Mouse (Mus musculus): ENCODE data around the gene Fam114a2. TPM values are rescaled to one million over a fixed set of nuclear protein-coding genes. Genes with fewer than 3 reads are reported as not detected.

Gene Fam114a2
- polyA plus RNA-seq, 1 experiment: 16.3 TPM

- Histone ChIP-seq H3K27me3 (ENCODE audit: control insufficient read depth, insufficient read depth, low read length) (no peaks in the 10 kb centered on the region), H3K36me3 (ENCODE audit: control insufficient read depth, insufficient read depth, low read length) (no peaks in the 10 kb centered on the region), H3K4me3 (ENCODE audit: extremely low read depth, insufficient read depth, insufficient read length) (no peak overlapping the region), H3K4me1 (ENCODE audit: control insufficient read depth, insufficient read depth, insufficient read length) (no peaks in the 10 kb centered on the region), H3K27ac (ENCODE audit: insufficient read depth, low read length) (no peak overlapping the region)
- no peak for DNase-seq (ENCODE audit: low read depth in 1 of 2, low spot score in 2 of 2)
- 42% methylated on average over 5 of the region's 5 CpGs for WGBS
- no peak for TF ChIP-seq POLR2A (IDR thresholded peaks at IDR 0.05; ENCODE audit: low read depth, low read length)
- no peak for TF ChIP-seq CTCF (IDR thresholded peaks at IDR 0.05; ENCODE audit: extremely low read depth, insufficient read depth, insufficient read length, insufficient replicate concordance)
These were observed 64.0 kb downstream of the Fam114a2 start for GRCm38 (mm10) chr11:57454421-57454820.

GRCm38 (mm10) chr11:57445237-57445962, 73.0 kb downstream of the Fam114a2 start:
- H3K36me3 ChIP-seq (ENCODE audit: control insufficient read depth, insufficient read depth, low read length): no peaks in the 10 kb centered on the region
- DNase-seq (ENCODE audit: low read depth in 1 of 2, low spot score in 2 of 2): peak; percentile 5 to 67
- peak overlapping the region; percentile 57 for H3K27ac ChIP-seq (ENCODE audit: insufficient read depth, low read length)
- no peaks in the 10 kb centered on the region; the same call in 1 of the 2 replicates for H3K4me1 ChIP-seq (ENCODE audit: control insufficient read depth, insufficient read depth, insufficient read length)
- WGBS: 7% methylated on average over 6 of the region's 6 CpGs
- H3K27me3 ChIP-seq (ENCODE audit: control insufficient read depth, insufficient read depth, low read length): no peaks in the 10 kb centered on the region
- H3K4me3 ChIP-seq (ENCODE audit: extremely low read depth, insufficient read depth, insufficient read length): no peak overlapping the region; the same call in 1 of the 2 replicates
- no peak for TF ChIP-seq CTCF (IDR thresholded peaks at IDR 0.05; ENCODE audit: extremely low read depth, insufficient read depth, insufficient read length, insufficient replicate concordance)
- TF ChIP-seq POLR2A (IDR thresholded peaks at IDR 0.05; ENCODE audit: low read depth, low read length): no peak

DNA sequence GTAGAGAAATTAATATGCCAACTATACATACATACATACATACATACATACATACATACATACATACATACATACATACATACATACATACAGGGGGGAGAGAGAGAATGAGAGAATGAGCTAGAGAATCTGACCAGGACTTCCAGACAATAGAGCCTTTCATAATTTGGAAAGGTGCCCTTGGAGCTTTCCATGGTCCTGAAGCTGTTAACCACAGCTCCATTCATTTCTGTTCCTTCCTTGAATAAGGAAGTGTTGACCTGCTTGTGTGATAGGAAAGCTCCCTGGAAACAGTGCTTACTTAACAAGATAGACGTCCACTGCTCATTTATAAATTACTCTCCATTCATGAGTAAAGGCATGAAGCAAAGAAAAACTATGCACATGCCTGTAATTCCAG, 84.3 kb downstream of the Fam114a2 start:
- no peak for DNase-seq (ENCODE audit: low read depth in 1 of 2, low spot score in 2 of 2)
- WGBS: 7% methylated on average over 1 of the region's 1 CpGs

More for the DNA sequence above, 84.3 kb downstream of the Fam114a2 start:
- no peaks in the 10 kb centered on the region for H3K27me3 ChIP-seq (ENCODE audit: control insufficient read depth, insufficient read depth, low read length)
- no peak overlapping the region for H3K4me3 ChIP-seq (ENCODE audit: extremely low read depth, insufficient read depth, insufficient read length)
- H3K4me1 ChIP-seq (ENCODE audit: control insufficient read depth, insufficient read depth, insufficient read length): no peaks in the 10 kb centered on the region
- TF ChIP-seq POLR2A (IDR thresholded peaks at IDR 0.05; ENCODE audit: low read depth, low read length) (no peak), CTCF (IDR thresholded peaks at IDR 0.05; ENCODE audit: extremely low read depth, insufficient read depth, insufficient read length, insufficient replicate concordance) (no peak)
- no peaks in the 10 kb centered on the region for H3K36me3 ChIP-seq (ENCODE audit: control insufficient read depth, insufficient read depth, low read length)
- H3K27ac ChIP-seq (ENCODE audit: insufficient read depth, low read length): no peak overlapping the region

Other genes with a start within 250 kb of the Fam114a2 start
- gene Mfap3, start within 50 bp of the Fam114a2 start, polyA plus RNA-seq (2012; rRNA removed): 9.9 and 10.4 TPM in 2 replicates
- gene Galnt10, start 126.8 kb upstream of the Fam114a2 start, polyA plus RNA-seq (2012; rRNA removed): 19.2 and 19.4 TPM in 2 replicates